Mouse (Mus musculus): ENCODE measurements around the gene Hmgb2. TPM values are rescaled to one million over a fixed set of nuclear protein-coding genes. Genes with fewer than 3 reads are reported as not detected.

The Hmgb2 gene
- polyA plus RNA-seq, 1 experiment: 6.0 TPM

GRCm38 (mm10) chr8:57532223-57532622 is 20.5 kb downstream of the Hmgb2 start:
- Histone ChIP-seq H3K27me3 (ENCODE audit: control insufficient read depth, insufficient read depth, low read length) (no peaks in the 10 kb centered on the region), H3K27ac (ENCODE audit: insufficient read depth, low read length) (no peak overlapping the region), H3K4me3 (replicated peaks; ENCODE audit: insufficient read depth, low read depth, low read length) (no peak overlapping the region), H3K4me1 (ENCODE audit: control insufficient read depth, insufficient read depth, low read length) (peaks cover 12% of the 10 kb centered on the region; the same call in 1 of the 2 replicates)
- TF ChIP-seq POLR2A (IDR thresholded peaks at IDR 0.05; ENCODE audit: borderline replicate concordance, insufficient read depth, low read length): no peak
- peak; percentile 31; the same call in 1 of the 2 replicates for TF ChIP-seq CTCF (IDR thresholded peaks at IDR 0.05; ENCODE audit: borderline replicate concordance, insufficient read depth, low read depth, low read length)
- peak; percentile 58 to 65 for DNase-seq
- 64% methylated on average over 2 of the region's 2 CpGs for WGBS

- Histone ChIP-seq H3K27me3 (ENCODE audit: control insufficient read depth, insufficient read depth, low read length) (no peaks in the 10 kb centered on the region), H3K4me1 (ENCODE audit: control insufficient read depth, insufficient read depth, low read length) (peaks cover 12% of the 10 kb centered on the region; the same call in 1 of the 2 replicates), H3K4me3 (replicated peaks; ENCODE audit: insufficient read depth, low read depth, low read length) (no peak overlapping the region), H3K27ac (ENCODE audit: insufficient read depth, low read length) (no peak overlapping the region)
- 93% methylated on average over 4 of the region's 4 CpGs for WGBS
- TF ChIP-seq CTCF (IDR thresholded peaks at IDR 0.05; ENCODE audit: borderline replicate concordance, insufficient read depth, low read depth, low read length) (no peak), POLR2A (IDR thresholded peaks at IDR 0.05; ENCODE audit: borderline replicate concordance, insufficient read depth, low read length) (no peak)
- DNase-seq: no peak
These were observed 21.4 kb downstream of the Hmgb2 start for GRCm38 (mm10) chr8:57533106-57533505.

GRCm38 (mm10) chr8:57534495-57534894 is 22.8 kb downstream of the Hmgb2 start:
- no peak for DNase-seq
- WGBS: 35% methylated on average over 4 of the region's 4 CpGs
- H3K27ac ChIP-seq (ENCODE audit: insufficient read depth, low read length): no peak overlapping the region
- no peak overlapping the region for H3K4me3 ChIP-seq (replicated peaks; ENCODE audit: insufficient read depth, low read depth, low read length)
- H3K4me1 ChIP-seq (ENCODE audit: control insufficient read depth, insufficient read depth, low read length): peaks cover 12% of the 10 kb centered on the region; the same call in 1 of the 2 replicates
- TF ChIP-seq CTCF (IDR thresholded peaks at IDR 0.05; ENCODE audit: borderline replicate concordance, insufficient read depth, low read depth, low read length): no peak
- no peaks in the 10 kb centered on the region for H3K27me3 ChIP-seq (ENCODE audit: control insufficient read depth, insufficient read depth, low read length)

- DNase-seq: no peak
- H3K27ac ChIP-seq (ENCODE audit: insufficient read depth, low read length): no peak overlapping the region
- no peak for TF ChIP-seq CTCF (IDR thresholded peaks at IDR 0.05; ENCODE audit: borderline replicate concordance, insufficient read depth, low read depth, low read length)
- H3K4me3 ChIP-seq (replicated peaks; ENCODE audit: insufficient read depth, low read depth, low read length): no peak overlapping the region
- 90% methylated on average over 6 of the region's 6 CpGs for WGBS
- peaks cover 22% of the 10 kb centered on the region; the same call in 1 of the 2 replicates for H3K4me1 ChIP-seq (ENCODE audit: control insufficient read depth, insufficient read depth, low read length)
- H3K27me3 ChIP-seq (ENCODE audit: control insufficient read depth, insufficient read depth, low read length): no peaks in the 10 kb centered on the region
These were observed 24.5 kb downstream of the Hmgb2 start for GRCm38 (mm10) chr8:57536167-57536566.

DNA sequence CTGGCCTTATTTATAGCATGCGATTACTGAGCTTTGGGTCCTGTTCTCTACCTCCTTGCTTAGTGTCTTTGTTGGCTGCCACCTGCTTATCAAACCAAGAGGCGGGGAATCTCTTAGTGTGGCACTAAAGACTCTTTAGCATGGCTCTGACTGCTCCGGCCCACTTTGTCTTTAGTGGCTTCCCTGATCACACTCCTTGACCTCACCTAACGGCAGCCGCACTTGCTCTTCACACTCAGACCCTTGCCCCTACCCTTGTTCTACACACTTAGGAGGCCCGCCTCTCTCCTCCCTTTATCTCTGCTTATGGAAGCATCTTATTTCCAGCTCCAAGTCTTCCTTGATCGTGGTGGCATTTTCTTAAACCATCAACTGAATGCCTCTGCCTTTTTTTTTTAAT is 26.9 kb downstream of the Hmgb2 start:
- Histone ChIP-seq H3K4me3 (replicated peaks; ENCODE audit: insufficient read depth, low read depth, low read length) (no peak overlapping the region), H3K27ac (ENCODE audit: insufficient read depth, low read length) (no peak overlapping the region), H3K27me3 (ENCODE audit: control insufficient read depth, insufficient read depth, low read length) (no peaks in the 10 kb centered on the region), H3K4me1 (ENCODE audit: control insufficient read depth, insufficient read depth, low read length) (peaks cover 16% of the 10 kb centered on the region; the same call in 1 of the 2 replicates)
- no peak for DNase-seq
- TF ChIP-seq POLR2A (IDR thresholded peaks at IDR 0.05; ENCODE audit: borderline replicate concordance, insufficient read depth, low read length): no peak
- no peak for TF ChIP-seq CTCF (IDR thresholded peaks at IDR 0.05; ENCODE audit: borderline replicate concordance, insufficient read depth, low read depth, low read length)
- 88% methylated on average over 7 of the region's 7 CpGs for WGBS

DNA sequence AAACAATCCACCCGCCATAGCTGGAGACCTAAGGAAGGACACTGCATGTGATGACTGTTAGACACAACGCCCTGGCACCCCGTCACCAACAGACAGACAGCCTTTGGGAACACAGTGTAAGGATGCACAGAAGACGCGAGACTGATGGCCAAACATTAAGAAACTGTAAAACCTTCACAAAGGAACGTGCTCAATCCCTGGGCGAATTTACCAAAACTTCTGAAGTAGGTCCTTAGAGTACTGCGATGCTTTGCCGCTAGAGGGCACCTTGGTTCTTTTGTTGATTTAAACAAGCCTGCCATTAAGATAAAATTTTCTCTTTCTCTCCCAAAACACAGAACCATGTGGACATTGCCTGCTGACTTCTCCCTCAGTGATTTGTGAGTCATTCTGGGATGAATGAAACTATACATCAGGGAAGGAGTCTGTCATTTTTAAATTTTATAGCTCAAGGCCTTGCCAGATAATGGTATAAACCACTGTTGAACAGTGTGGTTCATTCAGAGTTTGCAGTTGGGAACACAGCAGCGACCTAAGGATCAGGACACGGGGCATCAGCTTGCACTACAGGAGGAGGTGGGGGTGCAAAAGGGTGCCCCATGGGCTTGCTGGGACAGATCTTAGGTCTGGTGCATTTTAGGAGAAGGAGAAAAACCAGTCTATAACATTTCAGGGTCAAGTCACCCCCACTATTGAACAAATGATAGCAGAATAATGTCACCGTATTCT is 28.6 kb downstream of the Hmgb2 start:
- H3K27ac ChIP-seq (ENCODE audit: insufficient read depth, low read length): peak overlapping the region; percentile 70; the same call in 1 of the 2 replicates
- TF ChIP-seq CTCF (IDR thresholded peaks at IDR 0.05; ENCODE audit: borderline replicate concordance, insufficient read depth, low read depth, low read length): peak; percentile 56; the same call in 1 of the 2 replicates
- no peak for TF ChIP-seq POLR2A (IDR thresholded peaks at IDR 0.05; ENCODE audit: borderline replicate concordance, insufficient read depth, low read length)
- H3K27me3 ChIP-seq (ENCODE audit: control insufficient read depth, insufficient read depth, low read length): no peaks in the 10 kb centered on the region
- H3K4me3 ChIP-seq (replicated peaks; ENCODE audit: insufficient read depth, low read depth, low read length): no peak overlapping the region
- H3K4me1 ChIP-seq (ENCODE audit: control insufficient read depth, insufficient read depth, low read length): peaks cover 25% of the 10 kb centered on the region
- DNase-seq: peak; percentile 77 to 82
- 33% methylated on average over 12 of the region's 12 CpGs for WGBS

DNA sequence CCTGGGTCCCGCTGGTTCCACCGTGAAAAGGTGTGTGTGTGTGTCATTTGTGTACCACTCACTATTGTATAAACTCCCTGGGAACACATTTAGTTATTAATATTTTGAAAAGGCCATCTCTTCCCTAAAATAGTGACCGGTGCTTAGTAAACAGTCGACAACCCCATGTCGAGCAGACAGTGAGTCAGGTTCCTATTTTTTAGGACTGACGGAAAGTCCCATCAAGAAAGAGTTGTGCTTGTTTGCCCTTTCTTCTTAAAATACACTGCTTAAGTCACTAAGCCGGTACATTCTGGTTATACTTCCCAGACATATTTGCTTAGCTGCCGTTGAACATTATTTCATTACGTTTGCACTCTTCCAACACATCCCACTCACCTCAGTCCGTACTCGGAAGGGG is 29.2 kb downstream of the Hmgb2 start:
- H3K27ac ChIP-seq (ENCODE audit: insufficient read depth, low read length): peak overlapping the region; percentile 40; the same call in 1 of the 2 replicates
- WGBS: 78% methylated on average over 11 of the region's 11 CpGs
- DNase-seq: no peak
- peaks cover 31% of the 10 kb centered on the region for H3K4me1 ChIP-seq (ENCODE audit: control insufficient read depth, insufficient read depth, low read length)
- TF ChIP-seq CTCF (IDR thresholded peaks at IDR 0.05; ENCODE audit: borderline replicate concordance, insufficient read depth, low read depth, low read length) (no peak), POLR2A (IDR thresholded peaks at IDR 0.05; ENCODE audit: borderline replicate concordance, insufficient read depth, low read length) (no peak)
- H3K4me3 ChIP-seq (replicated peaks; ENCODE audit: insufficient read depth, low read depth, low read length): no peak overlapping the region
- H3K27me3 ChIP-seq (ENCODE audit: control insufficient read depth, insufficient read depth, low read length): no peaks in the 10 kb centered on the region

DNA sequence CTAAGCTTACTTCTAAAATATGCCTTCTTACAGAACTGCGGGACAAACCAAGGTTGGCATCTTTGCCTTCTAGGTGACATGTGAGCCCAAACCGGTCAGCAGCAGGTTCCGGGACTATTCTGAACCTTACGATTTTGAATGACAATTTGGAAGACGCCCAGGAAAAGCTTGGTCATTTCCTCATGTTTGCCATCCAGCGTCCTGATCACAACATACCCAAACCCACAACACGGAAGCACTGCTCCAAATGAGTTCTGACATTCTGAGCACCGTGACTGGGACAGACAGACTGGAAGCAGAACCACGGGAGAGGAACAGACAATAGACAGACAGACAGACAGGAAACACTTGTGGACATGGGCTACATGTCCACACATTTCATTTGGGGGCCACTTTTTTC is 29.7 kb downstream of the Hmgb2 start:
- peak overlapping the region; percentile 40; the same call in 1 of the 2 replicates for H3K27ac ChIP-seq (ENCODE audit: insufficient read depth, low read length)
- no peaks in the 10 kb centered on the region for H3K27me3 ChIP-seq (ENCODE audit: control insufficient read depth, insufficient read depth, low read length)
- WGBS: 61% methylated on average over 9 of the region's 9 CpGs
- TF ChIP-seq CTCF (IDR thresholded peaks at IDR 0.05; ENCODE audit: borderline replicate concordance, insufficient read depth, low read depth, low read length): no peak
- TF ChIP-seq POLR2A (IDR thresholded peaks at IDR 0.05; ENCODE audit: borderline replicate concordance, insufficient read depth, low read length): no peak
- peak in 1 of 2 experiments; percentile 29 for DNase-seq
- peaks cover 32% of the 10 kb centered on the region for H3K4me1 ChIP-seq (ENCODE audit: control insufficient read depth, insufficient read depth, low read length)
- no peak overlapping the region for H3K4me3 ChIP-seq (replicated peaks; ENCODE audit: insufficient read depth, low read depth, low read length)
